Mouse (Mus musculus): ENCODE measurements around the gene Ccr1l1. TPM values are rescaled to one million over a fixed set of nuclear protein-coding genes. Genes with fewer than 3 reads are reported as not detected.

Gene Ccr1l1
- not detected in 2 replicates for polyA plus RNA-seq (2014; fragmentation: Nextera tagmentation; extraction: Ambion mirVana)

GRCm38 (mm10) chr9:123978308-123978707 lies at the start of gene Ccr1l1:
TSS of gene Ccr1l1 (minus strand) at chr9:123978408.
- no peak within 1 kb of the TSS for H3K4me3 ChIP-seq (ENCODE audit: low read depth, low read length)
- ATAC-seq (ENCODE audit: low FRiP score) (no peak), DNase-seq (ENCODE audit: low spot score, missing footprints) (no peak)
- H3K36me3 ChIP-seq (ENCODE audit: control insufficient read depth, insufficient read depth, low read length), result no peaks in the 10 kb centered on the region
- H3K27ac ChIP-seq (ENCODE audit: low read depth, low read length), result no peak within 1 kb of the TSS
- no peak within 1 kb of the TSS for H3K4me2 ChIP-seq
- no peak within 1 kb of the TSS for H3K9ac ChIP-seq (ENCODE audit: low read length)
- H3K9me3 ChIP-seq (ENCODE audit: control insufficient read depth, low read length), result no peaks in the 10 kb centered on the region
- no peaks in the 10 kb centered on the region for H3K4me1 ChIP-seq (ENCODE audit: control insufficient read depth, insufficient read depth, low read length)
- WGBS, result 78% methylated on average over 1 of the region's 1 CpGs
- no peaks in the 10 kb centered on the region for H3K27me3 ChIP-seq (ENCODE audit: control insufficient read depth, insufficient read depth, low read length)

GRCm38 (mm10) chr9:124021672-124022071 lies 43.5 kb upstream of the Ccr1l1 start, which contains the start of gene Ccr3:
TSS of gene Ccr3 (plus strand) at chr9:124021972.
- Histone ChIP-seq H3K36me3 (ENCODE audit: control insufficient read depth, insufficient read depth, low read length) (no peaks in the 10 kb centered on the region), H3K4me3 (ENCODE audit: low read depth, low read length) (no peak within 1 kb of the TSS), H3K4me2 (no peak within 1 kb of the TSS), H3K9ac (ENCODE audit: low read length) (no peak within 1 kb of the TSS), H3K4me1 (ENCODE audit: control insufficient read depth, insufficient read depth, low read length) (no peaks in the 10 kb centered on the region), H3K27ac (ENCODE audit: low read depth, low read length) (no peak within 1 kb of the TSS), H3K27me3 (ENCODE audit: control insufficient read depth, insufficient read depth, low read length) (no peaks in the 10 kb centered on the region), H3K9me3 (ENCODE audit: control insufficient read depth, low read length) (no peaks in the 10 kb centered on the region)
- ATAC-seq (ENCODE audit: low FRiP score) (no peak), DNase-seq (ENCODE audit: low spot score, missing footprints) (no peak)
- WGBS, result 92% methylated on average over 1 of the region's 1 CpGs

GRCm38 (mm10) chr9:124019887-124020286 lies 41.7 kb upstream of the Ccr1l1 start:
- H3K4me2 ChIP-seq, result no peak overlapping the region
- ATAC-seq (ENCODE audit: low FRiP score) (no peak), DNase-seq (ENCODE audit: low spot score, missing footprints) (no peak)
- WGBS, result 85% methylated on average over 3 of the region's 3 CpGs
- H3K36me3 ChIP-seq (ENCODE audit: control insufficient read depth, insufficient read depth, low read length), result no peaks in the 10 kb centered on the region
- no peaks in the 10 kb centered on the region for H3K27me3 ChIP-seq (ENCODE audit: control insufficient read depth, insufficient read depth, low read length)
- H3K27ac ChIP-seq (ENCODE audit: low read depth, low read length), result no peak overlapping the region
- no peaks in the 10 kb centered on the region for H3K4me1 ChIP-seq (ENCODE audit: control insufficient read depth, insufficient read depth, low read length)
- H3K4me3 ChIP-seq (ENCODE audit: low read depth, low read length), result no peak overlapping the region
- no peak overlapping the region for H3K9ac ChIP-seq (ENCODE audit: low read length)
- H3K9me3 ChIP-seq (ENCODE audit: control insufficient read depth, low read length), result no peaks in the 10 kb centered on the region

- ATAC-seq (ENCODE audit: low FRiP score) (no peak), DNase-seq (ENCODE audit: low spot score, missing footprints) (no peak)
- Histone ChIP-seq H3K27me3 (ENCODE audit: control insufficient read depth, insufficient read depth, low read length) (no peaks in the 10 kb centered on the region), H3K36me3 (ENCODE audit: control insufficient read depth, insufficient read depth, low read length) (no peaks in the 10 kb centered on the region), H3K4me1 (ENCODE audit: control insufficient read depth, insufficient read depth, low read length) (no peaks in the 10 kb centered on the region), H3K9me3 (ENCODE audit: control insufficient read depth, low read length) (no peaks in the 10 kb centered on the region), H3K4me2 (no peak overlapping the region), H3K4me3 (ENCODE audit: low read depth, low read length) (no peak overlapping the region), H3K27ac (ENCODE audit: low read depth, low read length) (no peak overlapping the region), H3K9ac (ENCODE audit: low read length) (no peak overlapping the region)
- WGBS, result 75% methylated on average over 2 of the region's 2 CpGs
These were observed 37.8 kb upstream of the Ccr1l1 start for GRCm38 (mm10) chr9:124016048-124016447.

- no peaks in the 10 kb centered on the region for H3K36me3 ChIP-seq (ENCODE audit: control insufficient read depth, insufficient read depth, low read length)
- H3K27me3 ChIP-seq (ENCODE audit: control insufficient read depth, insufficient read depth, low read length), result no peaks in the 10 kb centered on the region
- no peak for ATAC-seq (ENCODE audit: low FRiP score)
- H3K4me2 ChIP-seq, result no peak overlapping the region
- no peak overlapping the region for H3K9ac ChIP-seq (ENCODE audit: low read length)
- H3K9me3 ChIP-seq (ENCODE audit: control insufficient read depth, low read length), result no peaks in the 10 kb centered on the region
- H3K27ac ChIP-seq (ENCODE audit: low read depth, low read length), result no peak overlapping the region
- no peak overlapping the region for H3K4me3 ChIP-seq (ENCODE audit: low read depth, low read length)
- no peaks in the 10 kb centered on the region for H3K4me1 ChIP-seq (ENCODE audit: control insufficient read depth, insufficient read depth, low read length)
- 83% methylated on average over 2 of the region's 2 CpGs for WGBS
- DNase-seq (ENCODE audit: low spot score, missing footprints), result no peak
These were observed 36.9 kb upstream of the Ccr1l1 start for GRCm38 (mm10) chr9:124014985-124015652.

GRCm38 (mm10) chr9:124013270-124013669 lies 35.1 kb upstream of the Ccr1l1 start:
- H3K9ac ChIP-seq (ENCODE audit: low read length), result no peak overlapping the region
- H3K36me3 ChIP-seq (ENCODE audit: control insufficient read depth, insufficient read depth, low read length), result no peaks in the 10 kb centered on the region
- 81% methylated on average over 3 of the region's 3 CpGs for WGBS
- no peak for ATAC-seq (ENCODE audit: low FRiP score)
- no peak overlapping the region for H3K4me3 ChIP-seq (ENCODE audit: low read depth, low read length)
- H3K27me3 ChIP-seq (ENCODE audit: control insufficient read depth, insufficient read depth, low read length), result no peaks in the 10 kb centered on the region
- DNase-seq (ENCODE audit: low spot score, missing footprints), result no peak
- H3K4me2 ChIP-seq, result no peak overlapping the region
- no peaks in the 10 kb centered on the region for H3K4me1 ChIP-seq (ENCODE audit: control insufficient read depth, insufficient read depth, low read length)
- no peak overlapping the region for H3K27ac ChIP-seq (ENCODE audit: low read depth, low read length)
- no peaks in the 10 kb centered on the region for H3K9me3 ChIP-seq (ENCODE audit: control insufficient read depth, low read length)

- Histone ChIP-seq H3K4me3 (ENCODE audit: low read depth, low read length) (no peak overlapping the region), H3K36me3 (ENCODE audit: control insufficient read depth, insufficient read depth, low read length) (no peaks in the 10 kb centered on the region), H3K27ac (ENCODE audit: low read depth, low read length) (no peak overlapping the region), H3K4me2 (no peak overlapping the region), H3K4me1 (ENCODE audit: control insufficient read depth, insufficient read depth, low read length) (no peaks in the 10 kb centered on the region), H3K9ac (ENCODE audit: low read length) (no peak overlapping the region), H3K9me3 (ENCODE audit: control insufficient read depth, low read length) (no peaks in the 10 kb centered on the region), H3K27me3 (ENCODE audit: control insufficient read depth, insufficient read depth, low read length) (no peaks in the 10 kb centered on the region)
- no peak for ATAC-seq (ENCODE audit: low FRiP score)
- 74% methylated on average over 2 of the region's 2 CpGs for WGBS
- DNase-seq (ENCODE audit: low spot score, missing footprints), result no peak
These were observed 34.5 kb upstream of the Ccr1l1 start for GRCm38 (mm10) chr9:124012691-124013090.

GRCm38 (mm10) chr9:123999784-124000183 lies 21.6 kb upstream of the Ccr1l1 start:
- Histone ChIP-seq H3K9me3 (ENCODE audit: control insufficient read depth, low read length) (no peaks in the 10 kb centered on the region), H3K27ac (ENCODE audit: low read depth, low read length) (no peak overlapping the region), H3K36me3 (ENCODE audit: control insufficient read depth, insufficient read depth, low read length) (no peaks in the 10 kb centered on the region), H3K4me2 (no peak overlapping the region), H3K4me1 (ENCODE audit: control insufficient read depth, insufficient read depth, low read length) (no peaks in the 10 kb centered on the region), H3K4me3 (ENCODE audit: low read depth, low read length) (no peak overlapping the region), H3K9ac (ENCODE audit: low read length) (no peak overlapping the region), H3K27me3 (ENCODE audit: control insufficient read depth, insufficient read depth, low read length) (no peaks in the 10 kb centered on the region)
- DNase-seq (ENCODE audit: low spot score, missing footprints) (no peak), ATAC-seq (ENCODE audit: low FRiP score) (no peak)
- WGBS, result 90% methylated on average over 2 of the region's 2 CpGs

GRCm38 (mm10) chr9:123997719-123998118 lies 19.5 kb upstream of the Ccr1l1 start:
- Histone ChIP-seq H3K9me3 (ENCODE audit: control insufficient read depth, low read length) (no peaks in the 10 kb centered on the region), H3K36me3 (ENCODE audit: control insufficient read depth, insufficient read depth, low read length) (no peaks in the 10 kb centered on the region), H3K9ac (ENCODE audit: low read length) (no peak overlapping the region), H3K27ac (ENCODE audit: low read depth, low read length) (no peak overlapping the region), H3K4me3 (ENCODE audit: low read depth, low read length) (no peak overlapping the region), H3K27me3 (ENCODE audit: control insufficient read depth, insufficient read depth, low read length) (no peaks in the 10 kb centered on the region), H3K4me2 (no peak overlapping the region), H3K4me1 (ENCODE audit: control insufficient read depth, insufficient read depth, low read length) (no peaks in the 10 kb centered on the region)
- ATAC-seq (ENCODE audit: low FRiP score) (no peak), DNase-seq (ENCODE audit: low spot score, missing footprints) (no peak)
- WGBS, result 81% methylated on average over 3 of the region's 3 CpGs

Data from midbrain, embryonic 11.5 days (tissue).